Mouse (Mus musculus) embryonic facial prominence, embryonic 14.5 days (tissue): ENCODE results near the gene Grm8. TPM values are rescaled to one million over a fixed set of nuclear protein-coding genes. Genes with fewer than 3 reads are reported as not detected.

Source experiments
- ATAC-seq: fragments of 200-750 bp; cut with Nextera tagmentation; 2 replicates; pipeline ENCODE4 v1.8.0; 2017; ENCODE audit warnings: low read depth, moderate number of reproducible peaks, moderate TSS enrichment
- DNase-seq: peaks from one replicate; pipeline ENCODE4 v3.0.0-alpha.2; 2015; ENCODE audit warnings: low spot score
- H3K27ac ChIP-seq: fragments of 300-500 bp; sonication (generic); replicated peaks from 2 replicates; pipeline ENCODE4 v1.5.1; 2014; ENCODE audit warnings: low read depth, mild to moderate bottlenecking, low read length, moderate library complexity
- H3K27me3 ChIP-seq: fragments of 300-500 bp; sonication (generic); replicated peaks from 2 replicates; pipeline ENCODE4 v1.6.1; 2014; ENCODE audit warnings: low read length; ENCODE audit not compliant: control insufficient read depth, insufficient read depth
- H3K36me3 ChIP-seq: fragments of 300-500 bp; sonication (generic); 2 replicates; pipeline ENCODE4 v1.6.1; 2014; ENCODE audit warnings: low read length, mixed read lengths; ENCODE audit not compliant: control insufficient read depth, insufficient read depth
- H3K4me1 ChIP-seq: fragments of 300-500 bp; sonication (generic); 2 replicates; pipeline ENCODE4 v1.6.1; 2014; ENCODE audit warnings: antibody characterized with exemption, low read length; ENCODE audit not compliant: control insufficient read depth, insufficient read depth
- H3K4me2 ChIP-seq: fragments of 300-500 bp; sonication (generic); 2 replicates; pipeline ENCODE4 v1.6.1; 2014; ENCODE audit warnings: low read depth, mild to moderate bottlenecking, low read length, moderate library complexity, mixed read lengths
- H3K4me3 ChIP-seq: fragments of 300-500 bp; sonication (generic); 2 replicates; pipeline ENCODE4 v1.5.1; 2014; ENCODE audit warnings: low read depth, mild to moderate bottlenecking, low read length
- H3K9ac ChIP-seq: fragments of 300-500 bp; sonication (generic); 2 replicates; pipeline ENCODE4 v1.6.1; 2014; ENCODE audit warnings: low read depth, mild to moderate bottlenecking, low read length, moderate library complexity, mixed read lengths
- H3K9me3 ChIP-seq: fragments of 300-500 bp; sonication (generic); 2 replicates; pipeline ENCODE4 v1.6.1; 2016; ENCODE audit warnings: low read length; ENCODE audit not compliant: control insufficient read depth
- WGBS: fragments of 180-500 bp; shearing (Covaris S2); extraction: QIAGEN DNeasy Blood & Tissue Kit; methylation state at CpG from one replicate; pipeline ENCODE4 v1.1.7; 2014; 5-methylcytosine and 5-hydroxymethylcytosine counted together
- microRNA counts: library from miRNA; unstranded; fragments of <30 nt; microRNA quantifications from one replicate; lab custom pipeline; 2017
- microRNA-seq: library from miRNA; unstranded; fragments of <30 nt; microRNA quantifications from one replicate; pipeline ENCODE4, GENCODE M21; 2016; ENCODE audit warnings: borderline number of aligned reads
- polyA plus RNA-seq: library from polyadenylated mRNA; unstranded; fragments of >200 nt; fragmentation: Nextera tagmentation; extraction: Ambion mirVana; gene quantifications from 2 replicates; pipeline ENCODE4 v1.2.1, GENCODE M21; 2014

Gene Grm8
- polyA plus RNA-seq, 1 experiment from 2014 or later: 1.9 TPM

- ATAC-seq: no peak
- peak; percentile 22 for DNase-seq
- H3K36me3 ChIP-seq: no peaks in the 10 kb centered on the region
- 72% methylated on average over 5 of the region's 5 CpGs for WGBS
- H3K4me2 ChIP-seq: no peak overlapping the region
- H3K27ac ChIP-seq: no peak overlapping the region
- no peaks in the 10 kb centered on the region for H3K27me3 ChIP-seq
- no peak overlapping the region for H3K9ac ChIP-seq
- H3K9me3 ChIP-seq: no peaks in the 10 kb centered on the region
- no peak overlapping the region for H3K4me3 ChIP-seq
- H3K4me1 ChIP-seq: no peaks in the 10 kb centered on the region
These were observed 820.5 kb downstream of the Grm8 start for GRCm38 (mm10) chr6:27314273-27315009.

GRCm38 (mm10) chr6:27310401-27310800 is 824.6 kb downstream of the Grm8 start:
- ATAC-seq (no peak), DNase-seq (no peak)
- H3K4me1 ChIP-seq: no peaks in the 10 kb centered on the region
- no peak overlapping the region for H3K27ac ChIP-seq
- H3K4me3 ChIP-seq: no peak overlapping the region
- no peaks in the 10 kb centered on the region for H3K36me3 ChIP-seq
- no peaks in the 10 kb centered on the region for H3K9me3 ChIP-seq
- no peak overlapping the region for H3K4me2 ChIP-seq
- no peak overlapping the region for H3K9ac ChIP-seq
- no peaks in the 10 kb centered on the region for H3K27me3 ChIP-seq

- Histone ChIP-seq H3K4me2 (no peak overlapping the region), H3K9me3 (no peaks in the 10 kb centered on the region), H3K27me3 (no peaks in the 10 kb centered on the region), H3K4me1 (no peaks in the 10 kb centered on the region), H3K27ac (no peak overlapping the region), H3K4me3 (no peak overlapping the region), H3K9ac (no peak overlapping the region), H3K36me3 (no peaks in the 10 kb centered on the region)
- WGBS: 38% methylated on average over 2 of the region's 2 CpGs
- DNase-seq (peak; percentile 51), ATAC-seq (no peak)
These were observed 829.6 kb downstream of the Grm8 start for GRCm38 (mm10) chr6:27305351-27305750.

GRCm38 (mm10) chr6:27264972-27265371 is 870.0 kb downstream of the Grm8 start:
- H3K36me3 ChIP-seq: no peaks in the 10 kb centered on the region
- H3K9me3 ChIP-seq: no peaks in the 10 kb centered on the region
- no peak for ATAC-seq
- no peak overlapping the region for H3K27ac ChIP-seq
- no peak for DNase-seq
- no peaks in the 10 kb centered on the region for H3K4me1 ChIP-seq
- no peaks in the 10 kb centered on the region for H3K27me3 ChIP-seq
- H3K9ac ChIP-seq: no peak overlapping the region
- no peak overlapping the region for H3K4me2 ChIP-seq
- H3K4me3 ChIP-seq: no peak overlapping the region

- H3K4me3 ChIP-seq: no peak overlapping the region
- H3K27me3 ChIP-seq: no peaks in the 10 kb centered on the region
- no peak overlapping the region for H3K4me2 ChIP-seq
- H3K4me1 ChIP-seq: no peaks in the 10 kb centered on the region
- H3K9ac ChIP-seq: no peak overlapping the region
- no peaks in the 10 kb centered on the region for H3K9me3 ChIP-seq
- ATAC-seq (no peak), DNase-seq (no peak)
- no peak overlapping the region for H3K27ac ChIP-seq
- H3K36me3 ChIP-seq: no peaks in the 10 kb centered on the region
These were observed 872.4 kb downstream of the Grm8 start for GRCm38 (mm10) chr6:27262611-27263010.

GRCm38 (mm10) chr6:27240416-27240815 is 894.6 kb downstream of the Grm8 start:
- Histone ChIP-seq H3K27me3 (no peaks in the 10 kb centered on the region), H3K27ac (no peak overlapping the region), H3K4me2 (no peak overlapping the region), H3K4me1 (no peaks in the 10 kb centered on the region), H3K9ac (no peak overlapping the region), H3K9me3 (no peaks in the 10 kb centered on the region), H3K4me3 (no peak overlapping the region), H3K36me3 (no peaks in the 10 kb centered on the region)
- DNase-seq: no peak
- no peak for ATAC-seq

- Histone ChIP-seq H3K9me3 (no peaks in the 10 kb centered on the region), H3K36me3 (no peaks in the 10 kb centered on the region), H3K4me2 (no peak overlapping the region), H3K4me3 (no peak overlapping the region), H3K27ac (no peak overlapping the region), H3K4me1 (no peaks in the 10 kb centered on the region), H3K27me3 (no peaks in the 10 kb centered on the region), H3K9ac (no peak overlapping the region)
- WGBS: 59% methylated on average over 2 of the region's 2 CpGs
- DNase-seq: no peak
- no peak for ATAC-seq
These were observed 895.0 kb downstream of the Grm8 start for GRCm38 (mm10) chr6:27239968-27240367.

MicroRNA genes within 50 kb of the gene (microRNA counts, 519-probe panel; counts per million panel counts)
- microRNA mmu-miR-592 (lab: Ali Mortazavi, UCI): 2,582 counts per million, percentile 53 among the panel's probes with 10 or more counts

Small RNA genes within 50 kb of the gene (microRNA-seq; reads per million reads assigned to microRNA genes)
- 31.5 reads per million, percentile 39 among the genes with 10 or more reads in this experiment for gene Mir592
